In genomic region chr12:99883000-99883712, GRCm38 (mm10) we compare ENCODE assay signal across 7 mouse cellular contexts. TPM values are rescaled to one million over a fixed set of nuclear protein-coding genes. Genes with fewer than 3 reads are reported as not detected.
DNase-seq lines count a peak whose midpoint lies in the region; ATAC-seq lines count a peak whose summit lies in the region.

No protein-coding gene starts in this region.

- WGBS in embryonic facial prominence, embryonic 10.5 days, result under 1% methylated on average over 38 of the region's 38 CpGs
- under 1% methylated on average over 38 of the region's 38 CpGs for WGBS in limb, embryonic 10.5 days
- WGBS in midbrain, embryonic 13.5 days, result under 1% methylated on average over 38 of the region's 38 CpGs

- H3K4me2 ChIP-seq in midbrain, embryonic 13.5 days (replicated peaks), result peak overlapping the region; percentile 92

- ATAC-seq in granulocyte monocyte progenitor cell, adult 5-6 weeks (replicated peaks; ENCODE audit: poor library complexity, severe bottlenecking), result peak; percentile 94
- ATAC-seq in midbrain, embryonic 13.5 days, result peak; percentile 92

- peak; percentile 91 for DNase-seq in adrenal gland, postnatal 10 days
- DNase-seq in embryonic facial prominence, embryonic 10.5 days (ENCODE audit: low spot score), result peak; percentile 95
- DNase-seq in kidney, adult 11 months, result peak; percentile 87
- peak; percentile 93 for DNase-seq in limb, embryonic 10.5 days (ENCODE audit: low spot score)
- peak; percentile 86 for DNase-seq in spleen, adult 12 weeks (ENCODE audit: low spot score)

- H3K4me1 ChIP-seq in embryonic facial prominence, embryonic 10.5 days, result peaks cover 22% of the 10 kb centered on the region
- H3K4me1 ChIP-seq in limb, embryonic 10.5 days, result peaks cover 31% of the 10 kb centered on the region
- H3K4me1 ChIP-seq in midbrain, embryonic 13.5 days (replicated peaks), result peaks cover 39% of the 10 kb centered on the region

- H3K9ac ChIP-seq in midbrain, embryonic 13.5 days (replicated peaks), result peak overlapping the region; percentile 66

- H3K9me3 ChIP-seq in embryonic facial prominence, embryonic 10.5 days, result no peaks in the 10 kb centered on the region
- no peaks in the 10 kb centered on the region for H3K9me3 ChIP-seq in limb, embryonic 10.5 days (replicated peaks)
- H3K9me3 ChIP-seq in midbrain, embryonic 13.5 days, result no peaks in the 10 kb centered on the region

- peak overlapping the region; percentile 84 for H3K4me3 ChIP-seq in embryonic facial prominence, embryonic 10.5 days
- peak overlapping the region; percentile 87 for H3K4me3 ChIP-seq in limb, embryonic 10.5 days
- peak overlapping the region; percentile 87 for H3K4me3 ChIP-seq in midbrain, embryonic 13.5 days (replicated peaks)

- no peaks in the 10 kb centered on the region for H3K27me3 ChIP-seq in embryonic facial prominence, embryonic 10.5 days (replicated peaks; ENCODE audit: low read depth, poor library complexity, severe bottlenecking)
- H3K27me3 ChIP-seq in limb, embryonic 10.5 days (ENCODE audit: low read depth, poor library complexity, severe bottlenecking), result no peaks in the 10 kb centered on the region
- H3K27me3 ChIP-seq in midbrain, embryonic 13.5 days, result no peaks in the 10 kb centered on the region

- peak overlapping the region; percentile 95 for H3K27ac ChIP-seq in embryonic facial prominence, embryonic 10.5 days (replicated peaks)
- peak overlapping the region; percentile 99 for H3K27ac ChIP-seq in limb, embryonic 10.5 days
- peak overlapping the region; percentile 84 for H3K27ac ChIP-seq in midbrain, embryonic 13.5 days

- peaks cover 14% of the 10 kb centered on the region for H3K36me3 ChIP-seq in embryonic facial prominence, embryonic 10.5 days (replicated peaks)
- peaks cover 11% of the 10 kb centered on the region for H3K36me3 ChIP-seq in limb, embryonic 10.5 days
- peaks cover 2% of the 10 kb centered on the region; the same call in 1 of the 2 replicates for H3K36me3 ChIP-seq in midbrain, embryonic 13.5 days

RNA-seq across cellular contexts. Expression of gene Efcab11, which starts 1.1 kb away (rescaled TPM):
- 1 to 10 TPM; 1.4 to 2.1 TPM for total RNA-seq in adrenal gland, postnatal 10 days (2021)
- 20.8 and 21.6 TPM in 2 replicates for polyA plus RNA-seq in embryonic facial prominence, embryonic 10.5 days (2016; fragmentation: Nextera tagmentation; extraction: Ambion mirVana)
- total RNA-seq in granulocyte monocyte progenitor cell, adult 5-6 weeks (2014; fragmentation: Nextera tagmentation), result 3.5 and 5.3 TPM in 2 replicates
- total RNA-seq in granulocyte monocyte progenitor cell, adult 5-6 weeks (2017), result 5.9 and 9.3 TPM in 2 replicates
- polyA plus RNA-seq in limb, embryonic 10.5 days (2016; fragmentation: Nextera tagmentation; extraction: Ambion mirVana), result 16.0 and 21.7 TPM in 2 replicates
- 9.2 and 10.3 TPM in 2 replicates for polyA plus RNA-seq in midbrain, embryonic 13.5 days (2015; fragmentation: Nextera tagmentation; extraction: Ambion mirVana)

RNA-seq across cellular contexts. Expression of gene Tdp1, which starts 1.2 kb away (rescaled TPM):
- total RNA-seq in adrenal gland, postnatal 10 days (2021), result 10 to 100 TPM; 11.9 to 19.9 TPM
- polyA plus RNA-seq in embryonic facial prominence, embryonic 10.5 days (2016; fragmentation: Nextera tagmentation; extraction: Ambion mirVana), result 81.1 and 84.4 TPM in 2 replicates
- total RNA-seq in granulocyte monocyte progenitor cell, adult 5-6 weeks (2014; fragmentation: Nextera tagmentation), result 38.1 and 41.9 TPM in 2 replicates
- total RNA-seq in granulocyte monocyte progenitor cell, adult 5-6 weeks (2017), result 19.0 and 22.6 TPM in 2 replicates
- polyA plus RNA-seq in limb, embryonic 10.5 days (2016; fragmentation: Nextera tagmentation; extraction: Ambion mirVana), result 80.3 and 88.2 TPM in 2 replicates
- polyA plus RNA-seq in midbrain, embryonic 13.5 days (2015; fragmentation: Nextera tagmentation; extraction: Ambion mirVana), result 57.3 and 58.2 TPM in 2 replicates

Comparison
In these comparisons a context has a peak if more than half of its experiments do, and no peak if none do; other contexts are left out.
1. Peak in every context shown above with its lines: DNase-seq, ATAC-seq, H3K4me3 ChIP-seq and H3K27ac ChIP-seq.